Mouse (Mus musculus) liver, embryonic 13.5 days (tissue): ENCODE results near the gene Olfr776. TPM values are rescaled to one million over a fixed set of nuclear protein-coding genes. Genes with fewer than 3 reads are reported as not detected.
"Not testable (repeated sequence)": the region's sequence is repeated elsewhere in the genome, so short reads cannot be mapped to it uniquely, and the experiment has no call there.

Source experiments
- ATAC-seq: fragments of 200-750 bp; cut with Nextera tagmentation; 2 replicates; pipeline ENCODE4 v1.8.0; 2017; ENCODE audit warnings: low read depth, mild to moderate bottlenecking, moderate number of reproducible peaks, moderate library complexity
- DNase-seq: peaks from one replicate; pipeline ENCODE4 v3.0.0; 2022
- H3K27ac ChIP-seq: fragments of 300-500 bp; sonication (generic); 2 replicates; pipeline ENCODE4 v1.5.1; 2015; ENCODE audit warnings: moderate library complexity, mild to moderate bottlenecking, inconsistent platforms
- H3K27me3 ChIP-seq: fragments of 300-500 bp; sonication (generic); 2 replicates; pipeline ENCODE4 v1.6.1; 2015; ENCODE audit warnings: mild to moderate bottlenecking, inconsistent platforms
- H3K36me3 ChIP-seq: fragments of 300-500 bp; sonication (generic); 2 replicates; pipeline ENCODE4 v1.6.1; 2015; ENCODE audit warnings: mild to moderate bottlenecking, inconsistent platforms
- H3K4me1 ChIP-seq: fragments of 300-500 bp; sonication (generic); replicated peaks from 2 replicates; pipeline ENCODE4 v1.6.1; 2015; ENCODE audit warnings: inconsistent platforms
- H3K4me2 ChIP-seq: fragments of 300-500 bp; sonication (generic); 2 replicates; pipeline ENCODE4 v1.6.1; 2015; ENCODE audit warnings: inconsistent platforms, mild to moderate bottlenecking, moderate library complexity
- H3K4me3 ChIP-seq: fragments of 300-500 bp; sonication (generic); replicated peaks from 2 replicates; pipeline ENCODE4 v1.5.1; 2015; ENCODE audit warnings: mild to moderate bottlenecking, inconsistent platforms
- H3K9ac ChIP-seq: fragments of 300-500 bp; sonication (generic); 2 replicates; pipeline ENCODE4 v1.6.1; 2015; ENCODE audit warnings: mild to moderate bottlenecking, inconsistent platforms
- H3K9me3 ChIP-seq: fragments of 300-500 bp; sonication (generic); replicated peaks from 2 replicates; pipeline ENCODE4 v1.6.1; 2016; ENCODE audit warnings: inconsistent platforms
- WGBS: fragments of 180-500 bp; shearing (Covaris S2); methylation state at CpG from one replicate; pipeline ENCODE4 v1.1.7; 2015; ENCODE audit not compliant: insufficient replicate concordance; 5-methylcytosine and 5-hydroxymethylcytosine counted together
- polyA plus RNA-seq: library from polyadenylated mRNA; unstranded; fragments of >200 nt; fragmentation: Nextera tagmentation; extraction: Ambion mirVana; gene quantifications from 2 replicates; pipeline ENCODE4 v1.2.1, GENCODE M21; 2015

Gene Olfr776
- not detected in 2 replicates for polyA plus RNA-seq

DNA sequence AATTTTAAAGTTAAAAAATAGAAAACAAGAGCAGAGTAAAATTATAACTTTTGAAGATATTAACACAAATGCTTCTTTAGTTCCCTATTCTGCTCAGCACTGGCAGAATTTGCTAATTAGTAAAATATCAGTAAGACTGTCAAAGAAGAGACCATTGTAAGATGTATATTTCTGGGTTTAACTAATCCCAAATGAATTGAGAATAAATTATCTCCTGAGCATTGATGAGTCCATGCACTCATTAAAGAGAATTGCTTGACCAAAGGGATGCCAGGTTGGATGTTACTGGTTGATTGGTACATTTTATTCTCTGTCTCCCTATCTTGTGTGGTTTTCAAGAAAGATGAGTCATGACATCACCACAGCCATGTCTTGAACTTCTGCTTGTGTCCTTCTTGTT, at the start of gene Olfr776:
TSS of gene Olfr776 (plus strand) at position 301 of the 400 bp plus-strand sequence.
- Histone ChIP-seq H3K27ac (no peak within 1 kb of the TSS), H3K9me3 (0 out of 2 replicates have a peak, but pooled peaks cover 3% of the 10 kb centered on the region), H3K36me3 (no peaks in the 10 kb centered on the region), H3K4me3 (no peak within 1 kb of the TSS), H3K4me2 (no peak within 1 kb of the TSS), H3K4me1 (no peaks in the 10 kb centered on the region), H3K27me3 (no peaks in the 10 kb centered on the region), H3K9ac (no peak within 1 kb of the TSS)
- no peak for ATAC-seq
- no peak for DNase-seq

DNA sequence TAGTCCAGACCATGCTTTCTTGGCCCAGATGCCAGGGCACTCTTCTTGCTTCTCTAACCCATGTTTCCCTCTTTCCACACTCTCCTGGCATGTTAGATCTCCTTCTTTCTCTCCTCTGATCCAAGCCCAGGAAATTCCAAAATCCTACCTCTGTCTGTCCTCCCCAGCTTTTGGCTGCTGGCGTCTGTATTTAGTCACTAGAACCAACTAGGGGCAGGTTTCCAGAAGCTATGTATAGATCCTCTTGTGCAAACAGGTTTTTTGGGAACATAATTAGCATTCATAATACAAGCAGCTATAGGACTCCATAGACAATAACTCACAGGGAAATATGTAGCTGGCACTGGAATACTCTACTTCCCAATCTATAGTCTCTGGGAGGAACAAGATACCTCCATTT, 28.2 kb upstream of the Olfr776 start:
- no peak overlapping the region for H3K9ac ChIP-seq
- WGBS, result 39% methylated on average over 1 of the region's 1 CpGs
- no peak overlapping the region for H3K4me2 ChIP-seq
- H3K36me3 ChIP-seq, result no peaks in the 10 kb centered on the region
- no peak overlapping the region for H3K4me3 ChIP-seq
- no peaks in the 10 kb centered on the region for H3K27me3 ChIP-seq
- no peak for DNase-seq
- H3K9me3 ChIP-seq, result peaks cover 21% of the 10 kb centered on the region
- no peak for ATAC-seq
- H3K4me1 ChIP-seq, result no peaks in the 10 kb centered on the region
- H3K27ac ChIP-seq, result no peak overlapping the region

DNA sequence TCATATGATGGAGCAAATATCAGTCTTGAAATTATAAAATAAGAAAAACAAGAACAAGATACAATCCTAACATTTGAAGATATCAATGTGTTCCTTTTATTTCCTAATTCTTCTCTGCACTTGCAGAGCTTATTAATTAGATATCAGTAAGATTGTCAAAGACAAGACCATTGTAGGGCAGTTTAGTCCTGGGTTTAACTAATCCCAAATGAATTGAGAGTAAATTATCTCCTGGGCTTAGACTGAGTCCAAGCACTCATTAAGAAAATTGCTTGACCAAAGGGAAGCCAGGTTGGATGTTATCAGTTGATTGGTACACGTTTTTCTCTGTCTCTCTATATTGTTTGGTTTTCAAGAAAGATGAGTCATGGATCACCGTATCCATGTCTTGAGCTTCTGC, 23.0 kb upstream of the Olfr776 start, which contains the start of gene Olfr774:
TSS of gene Olfr774 (plus strand) at position 301 of the 400 bp plus-strand sequence.
- DNase-seq (no peak), ATAC-seq (no peak)
- Histone ChIP-seq H3K36me3 (no peaks in the 10 kb centered on the region), H3K9me3 (0 out of 2 replicates have a peak, but pooled peaks cover 8% of the 10 kb centered on the region), H3K27ac (no peak within 1 kb of the TSS), H3K4me1 (no peaks in the 10 kb centered on the region), H3K27me3 (no peaks in the 10 kb centered on the region), H3K4me2 (no peak within 1 kb of the TSS), H3K4me3 (no peak within 1 kb of the TSS), H3K9ac (no peak within 1 kb of the TSS)
- 39% methylated on average over 2 of the region's 2 CpGs for WGBS

DNA sequence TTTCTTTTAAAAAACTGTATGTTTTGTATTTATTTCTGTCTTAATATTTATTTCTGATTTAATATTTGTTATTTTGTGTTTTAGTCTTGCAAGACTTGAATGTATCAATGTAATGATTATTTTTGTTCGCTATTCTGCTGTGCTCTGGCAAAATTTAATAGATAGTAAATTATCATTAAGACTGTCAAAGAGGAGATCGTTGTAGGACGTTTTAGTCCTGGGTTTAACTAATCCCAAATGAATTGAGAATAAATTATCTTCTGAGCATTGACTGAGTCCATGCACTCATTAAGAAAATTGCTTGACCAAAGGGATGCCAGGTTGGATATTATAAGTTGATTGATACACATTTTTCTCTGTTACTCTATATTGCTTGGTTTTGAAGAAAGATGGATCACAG, 10.8 kb upstream of the Olfr776 start, which contains the start of gene Olfr775:
TSS of gene Olfr775 (plus strand) at position 301 of the 400 bp plus-strand sequence.
- H3K27ac ChIP-seq, result no peak within 1 kb of the TSS
- H3K36me3 ChIP-seq, result no peaks in the 10 kb centered on the region
- DNase-seq (no peak), ATAC-seq (no peak)
- H3K4me3 ChIP-seq, result no peak within 1 kb of the TSS
- no peaks in the 10 kb centered on the region for H3K4me1 ChIP-seq
- no peak within 1 kb of the TSS for H3K9ac ChIP-seq
- WGBS, result 36% methylated on average over 3 of the region's 3 CpGs
- H3K9me3 ChIP-seq, result no peaks in the 10 kb centered on the region
- no peaks in the 10 kb centered on the region for H3K27me3 ChIP-seq
- no peak within 1 kb of the TSS for H3K4me2 ChIP-seq

DNA sequence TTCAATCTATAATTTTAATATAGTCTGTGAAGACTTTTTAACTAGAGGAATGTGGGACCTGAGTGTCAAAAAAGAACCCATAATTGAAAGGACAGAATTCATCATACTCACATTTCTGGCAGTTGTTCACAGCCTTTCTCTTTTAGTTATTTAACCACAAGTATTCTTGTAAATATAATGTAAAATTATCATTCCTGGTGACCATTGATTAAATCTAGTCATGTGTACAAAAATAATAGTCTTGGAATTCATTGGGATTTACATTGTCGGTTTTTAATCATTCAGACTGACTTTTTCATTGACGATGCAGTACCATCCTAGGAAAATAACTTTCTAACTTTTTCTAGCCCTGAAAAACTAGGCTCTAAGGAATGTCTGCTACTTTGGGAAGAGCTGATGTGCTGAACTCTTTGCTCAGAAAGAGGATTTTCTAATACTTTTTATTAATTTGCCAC, 12.2 kb downstream of the Olfr776 start, which contains the start of gene Olfr777:
TSS of gene Olfr777 (minus strand) at position 405 of the 455 bp plus-strand sequence.
- Histone ChIP-seq H3K9ac (no peak within 1 kb of the TSS), H3K27ac (no peak within 1 kb of the TSS), H3K4me2 (no peak within 1 kb of the TSS), H3K4me3 (no peak within 1 kb of the TSS), H3K4me1 (no peaks in the 10 kb centered on the region), H3K9me3 (no peaks in the 10 kb centered on the region), H3K36me3 (no peaks in the 10 kb centered on the region), H3K27me3 (no peaks in the 10 kb centered on the region)
- DNase-seq (no peak), ATAC-seq (no peak)
- WGBS, result 70% methylated on average over 2 of the region's 2 CpGs

DNA sequence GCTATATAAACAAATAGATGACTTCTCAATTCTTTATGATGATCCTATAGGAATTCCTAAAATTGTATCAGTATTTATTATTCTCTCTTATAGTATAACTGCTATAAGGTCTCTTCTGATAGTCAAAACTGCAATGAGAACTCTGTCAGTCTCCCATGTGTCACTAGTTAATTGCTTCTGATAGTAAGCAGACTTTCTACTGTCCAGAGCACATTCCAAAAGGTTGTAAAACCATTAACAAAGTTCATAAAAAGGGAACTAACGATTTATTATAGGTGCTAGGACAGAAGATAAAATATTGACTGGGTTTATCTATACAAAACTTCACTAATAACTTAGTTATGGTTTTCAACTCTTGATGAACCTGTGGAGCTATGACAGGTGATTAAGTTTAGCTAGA, 54.0 kb downstream of the Olfr776 start:
- not testable (repeated sequence) for H3K4me3 ChIP-seq, H3K36me3 ChIP-seq, H3K27me3 ChIP-seq, DNase-seq, H3K4me2 ChIP-seq, H3K9ac ChIP-seq, H3K9me3 ChIP-seq, H3K4me1 ChIP-seq, H3K27ac ChIP-seq, ATAC-seq
- 24% methylated on average over 1 of the region's 1 CpGs for WGBS

DNA sequence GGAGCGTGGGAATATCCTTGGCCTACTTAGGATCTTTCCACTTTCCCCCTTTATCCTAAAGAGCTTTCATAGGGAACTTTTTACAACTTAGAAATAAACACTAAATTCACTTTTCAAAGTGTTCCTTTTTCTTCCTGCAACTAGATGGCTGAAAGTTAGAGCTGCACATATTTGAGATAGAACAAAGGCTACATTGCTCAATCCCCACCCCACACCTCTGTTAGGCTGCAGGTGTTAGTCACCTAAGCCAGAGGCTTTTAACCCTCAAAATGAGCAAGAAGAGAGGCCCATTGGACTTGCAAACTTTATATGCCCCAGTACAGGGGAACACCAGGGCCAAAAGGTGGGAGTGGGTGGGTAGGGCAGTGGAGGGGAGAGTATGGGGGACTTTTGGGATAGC, 54.6 kb downstream of the Olfr776 start:
- not testable (repeated sequence) for H3K36me3 ChIP-seq, H3K4me3 ChIP-seq, H3K27ac ChIP-seq, H3K9me3 ChIP-seq, H3K4me1 ChIP-seq, DNase-seq, H3K4me2 ChIP-seq, H3K9ac ChIP-seq, ATAC-seq, H3K27me3 ChIP-seq
- WGBS, result no CpG with 5 or more reads among the region's 1 CpGs

Other genes with a start within 250 kb of the Olfr776 start
- gene Olfr763, start 248.3 kb upstream of the Olfr776 start, polyA plus RNA-seq, result not detected in 2 replicates
- not detected in 2 replicates for gene Olfr764-ps1, start 219.2 kb upstream of the Olfr776 start, polyA plus RNA-seq
- gene Olfr765, start 209.1 kb upstream of the Olfr776 start, polyA plus RNA-seq, result not detected in 2 replicates
- gene Olfr766-ps1, start 190.2 kb upstream of the Olfr776 start, polyA plus RNA-seq, result not detected in 2 replicates
- not detected in 2 replicates for gene Olfr767, start 176.2 kb upstream of the Olfr776 start, polyA plus RNA-seq
- not detected in 2 replicates for gene Olfr768, start 159.8 kb upstream of the Olfr776 start, polyA plus RNA-seq
- gene Olfr769, start 141.3 kb upstream of the Olfr776 start, polyA plus RNA-seq, result not detected in 2 replicates
- not detected in 2 replicates for gene Olfr770, start 120.1 kb upstream of the Olfr776 start, polyA plus RNA-seq
- not detected in 2 replicates for gene Olfr771, start 94.4 kb upstream of the Olfr776 start, polyA plus RNA-seq
- gene Olfr772, start 81.2 kb upstream of the Olfr776 start, polyA plus RNA-seq, result not detected in 2 replicates
- gene Olfr773, start 71.7 kb upstream of the Olfr776 start, polyA plus RNA-seq, result not detected in 2 replicates
- gene Olfr774, start 22.9 kb upstream of the Olfr776 start, polyA plus RNA-seq, result not detected in 2 replicates
- gene Olfr775, start 10.7 kb upstream of the Olfr776 start, polyA plus RNA-seq, result not detected in 2 replicates
- not detected in 2 replicates for gene Olfr777, start 12.4 kb downstream of the Olfr776 start, polyA plus RNA-seq
- gene Olfr780, start 59.0 kb downstream of the Olfr776 start, polyA plus RNA-seq, result not detected in 2 replicates
- not detected in 2 replicates for gene Olfr781, start 69.7 kb downstream of the Olfr776 start, polyA plus RNA-seq
- gene Olfr782, start 89.7 kb downstream of the Olfr776 start, polyA plus RNA-seq, result not detected in 2 replicates
- gene Olfr784, start 125.0 kb downstream of the Olfr776 start, polyA plus RNA-seq, result 0.03 TPM in 1 of 2 replicates, not detected in the other
- not detected in 2 replicates for gene Olfr785, start 146.3 kb downstream of the Olfr776 start, polyA plus RNA-seq
- gene Olfr786, start 168.2 kb downstream of the Olfr776 start, polyA plus RNA-seq, result not detected in 2 replicates
- gene Olfr787, start 202.7 kb downstream of the Olfr776 start, polyA plus RNA-seq, result not detected in 2 replicates
- not detected in 2 replicates for gene Olfr788, start 211.9 kb downstream of the Olfr776 start, polyA plus RNA-seq
- gene Olfr789, start 225.6 kb downstream of the Olfr776 start, polyA plus RNA-seq, result not detected in 2 replicates
- not detected in 2 replicates for gene Olfr790, start 239.4 kb downstream of the Olfr776 start, polyA plus RNA-seq